Mouse (Mus musculus): ENCODE measurements at regions not wholly inside any gene's neighbourhood (a gene's known extent, or its start where the extent isn't known, plus 50 kb on each side); places are given as distances from the start of the nearest gene placed in this dataset.

- no peak for DNase-seq (ENCODE audit: low read depth)
These were observed 176.3 kb upstream of the Crim1 start for GRCm38 (mm10) chr17:78023507-78024355.

GRCm38 (mm10) chr17:78024356-78024723, 175.7 kb upstream of the Crim1 start:
- DNase-seq (ENCODE audit: low read depth), result no peak

- no peak for DNase-seq (ENCODE audit: low read depth)
These were observed 174.8 kb upstream of the Crim1 start for GRCm38 (mm10) chr17:78025294-78025693.

GRCm38 (mm10) chr17:78035648-78036047, 164.4 kb upstream of the Crim1 start:
- DNase-seq (ENCODE audit: low read depth), result peak; percentile 2

- no peak for DNase-seq (ENCODE audit: low read depth)
These were observed 159.7 kb upstream of the Crim1 start for GRCm38 (mm10) chr17:78040338-78040737.

- DNase-seq (ENCODE audit: low read depth), result no peak
These were observed 158.8 kb upstream of the Crim1 start for GRCm38 (mm10) chr17:78041204-78041603.

GRCm38 (mm10) chr17:78049766-78050165, 150.3 kb upstream of the Crim1 start:
- no peak for DNase-seq (ENCODE audit: low read depth)

GRCm38 (mm10) chr17:78050203-78050602, 149.8 kb upstream of the Crim1 start:
- DNase-seq (ENCODE audit: low read depth), result no peak

GRCm38 (mm10) chr17:78075892-78076291, 124.2 kb upstream of the Crim1 start:
- DNase-seq (ENCODE audit: low read depth), result no peak

GRCm38 (mm10) chr17:78078381-78078780, 121.7 kb upstream of the Crim1 start:
- DNase-seq (ENCODE audit: low read depth), result no peak

GRCm38 (mm10) chr17:78084419-78084818, 115.6 kb upstream of the Crim1 start:
- DNase-seq (ENCODE audit: low read depth), result no peak

GRCm38 (mm10) chr17:78086963-78087362, 113.1 kb upstream of the Crim1 start:
- peak; percentile 9 for DNase-seq (ENCODE audit: low read depth)

GRCm38 (mm10) chr17:78097699-78098098, 102.3 kb upstream of the Crim1 start:
- no peak for DNase-seq (ENCODE audit: low read depth)

GRCm38 (mm10) chr17:78108793-78109192, 91.3 kb upstream of the Crim1 start:
- DNase-seq (ENCODE audit: low read depth), result no peak

GRCm38 (mm10) chr17:78109364-78110222, 90.5 kb upstream of the Crim1 start:
- DNase-seq (ENCODE audit: low read depth), result no peak

GRCm38 (mm10) chr17:78132116-78132515, 67.9 kb upstream of the Crim1 start:
- no peak for DNase-seq (ENCODE audit: low read depth)

- DNase-seq (ENCODE audit: low read depth), result no peak
These were observed 62.1 kb upstream of the Crim1 start for GRCm38 (mm10) chr17:78137986-78138385.

GRCm38 (mm10) chr17:78140660-78141059, 59.4 kb upstream of the Crim1 start:
- DNase-seq (ENCODE audit: low read depth), result no peak

- DNase-seq (ENCODE audit: low read depth), result no peak
These were observed 58.9 kb upstream of the Crim1 start for GRCm38 (mm10) chr17:78141136-78141535.

GRCm38 (mm10) chr17:78142431-78142830, 57.6 kb upstream of the Crim1 start:
- no peak for DNase-seq (ENCODE audit: low read depth)

GRCm38 (mm10) chr17:78145335-78145734, 54.7 kb upstream of the Crim1 start:
- DNase-seq (ENCODE audit: low read depth), result no peak
